Mouse (Mus musculus): ENCODE results near the gene Gm1110. TPM values are rescaled to one million over a fixed set of nuclear protein-coding genes. Genes with fewer than 3 reads are reported as not detected.

The Gm1110 gene
- 690 TPM for polyA plus RNA-seq (2014; fragmentation: Illumina TruSeq; extraction: RNeasy Lipid Tissue Mini Kit (QIAGEN cat#74804); ENCODE audit: low read depth, low replicate concordance)

GRCm38 (mm10) chr9:26922909-26923526, at the start of gene Gm1110:
TSS of gene Gm1110 (minus strand) at chr9:26923111.

GRCm38 (mm10) chr9:26860751-26861150, 62.2 kb downstream of the Gm1110 start, which contains the start of gene Glb1l3:
TSS of gene Glb1l3 (minus strand) at chr9:26860890.

Other genes with a start within 250 kb of the Gm1110 start
- not detected for gene B3gat1, start 189.4 kb downstream of the Gm1110 start, polyA plus RNA-seq (2014; fragmentation: Illumina TruSeq; extraction: RNeasy Lipid Tissue Mini Kit (QIAGEN cat#74804); ENCODE audit: low read depth, low replicate concordance)
- 673 TPM for gene Glb1l2, start 116.6 kb downstream of the Gm1110 start, polyA plus RNA-seq (2014; fragmentation: Illumina TruSeq; extraction: RNeasy Lipid Tissue Mini Kit (QIAGEN cat#74804); ENCODE audit: low read depth, low replicate concordance)
- 98.2 TPM for gene Glb1l3, start 62.2 kb downstream of the Gm1110 start, polyA plus RNA-seq (2014; fragmentation: Illumina TruSeq; extraction: RNeasy Lipid Tissue Mini Kit (QIAGEN cat#74804); ENCODE audit: low read depth, low replicate concordance)
- 80.5 TPM for gene Acad8, start 76.5 kb upstream of the Gm1110 start, polyA plus RNA-seq (2014; fragmentation: Illumina TruSeq; extraction: RNeasy Lipid Tissue Mini Kit (QIAGEN cat#74804); ENCODE audit: low read depth, low replicate concordance)
- 65.3 TPM for gene Thyn1, start 76.6 kb upstream of the Gm1110 start, polyA plus RNA-seq (2014; fragmentation: Illumina TruSeq; extraction: RNeasy Lipid Tissue Mini Kit (QIAGEN cat#74804); ENCODE audit: low read depth, low replicate concordance)
- gene Vps26b, start 107.0 kb upstream of the Gm1110 start, polyA plus RNA-seq (2014; fragmentation: Illumina TruSeq; extraction: RNeasy Lipid Tissue Mini Kit (QIAGEN cat#74804); ENCODE audit: low read depth, low replicate concordance): 38.6 TPM
- 16.5 TPM for gene Ncapd3, start 107.1 kb upstream of the Gm1110 start, polyA plus RNA-seq (2014; fragmentation: Illumina TruSeq; extraction: RNeasy Lipid Tissue Mini Kit (QIAGEN cat#74804); ENCODE audit: low read depth, low replicate concordance)
- 15.4 TPM for gene Jam3, start 232.3 kb upstream of the Gm1110 start, polyA plus RNA-seq (2014; fragmentation: Illumina TruSeq; extraction: RNeasy Lipid Tissue Mini Kit (QIAGEN cat#74804); ENCODE audit: low read depth, low replicate concordance)

Measured in adipose tissue, adult 10 weeks (tissue).